Mouse (Mus musculus): ENCODE data around the gene Gm21830.
"Not testable (repeated sequence)": the region's sequence is repeated elsewhere in the genome, so short reads cannot be mapped to it uniquely, and the experiment has no call there.

Gm21830 gene

DNA sequence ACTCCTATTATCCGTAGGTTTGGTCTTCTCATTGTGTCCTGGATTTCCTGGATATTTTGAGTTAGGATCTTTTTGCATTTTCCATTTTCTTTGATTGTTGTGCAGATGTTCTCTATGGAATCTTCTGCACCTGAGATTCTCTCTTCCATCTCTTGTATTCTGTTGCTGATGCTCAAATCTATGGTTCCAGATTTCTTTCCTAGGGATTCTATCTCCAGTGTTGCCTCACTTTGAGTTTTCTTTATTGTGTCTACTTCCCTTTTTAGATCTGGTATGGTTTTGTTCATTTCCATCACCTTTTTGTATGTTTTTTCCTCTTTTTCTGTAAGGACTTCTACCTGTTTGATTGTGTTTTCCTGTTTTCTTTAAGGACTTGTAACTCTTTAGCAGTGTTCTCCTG is at the start of gene Gm21830:
Gene Gm21830 (plus strand): TSS at position 301 of the 400 bp plus-strand sequence.
- not testable (repeated sequence) for DNase-seq (ENCODE audit: low spot score in 2 of 2)

DNA sequence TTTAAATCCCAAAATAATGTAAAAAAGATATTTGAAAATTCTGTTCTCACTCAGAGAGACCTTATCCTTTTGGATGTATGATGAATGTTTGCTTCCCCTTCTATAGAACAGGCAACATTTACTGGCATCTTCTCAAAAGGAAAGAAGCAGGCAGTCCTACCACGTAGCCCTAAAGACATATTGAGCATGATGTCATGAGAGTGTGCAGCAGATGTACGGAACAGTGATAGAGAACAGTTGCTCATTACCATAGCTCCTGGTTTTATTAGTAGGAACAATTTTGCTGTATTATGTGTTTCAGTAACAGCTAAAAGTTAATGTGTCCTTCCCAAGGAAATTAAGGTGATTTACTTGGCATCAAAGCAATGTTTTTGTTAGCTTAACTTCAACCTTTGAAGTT is 49.0 kb upstream of the Gm21830 start:
- DNase-seq (ENCODE audit: low spot score in 2 of 2) = no peak

DNA sequence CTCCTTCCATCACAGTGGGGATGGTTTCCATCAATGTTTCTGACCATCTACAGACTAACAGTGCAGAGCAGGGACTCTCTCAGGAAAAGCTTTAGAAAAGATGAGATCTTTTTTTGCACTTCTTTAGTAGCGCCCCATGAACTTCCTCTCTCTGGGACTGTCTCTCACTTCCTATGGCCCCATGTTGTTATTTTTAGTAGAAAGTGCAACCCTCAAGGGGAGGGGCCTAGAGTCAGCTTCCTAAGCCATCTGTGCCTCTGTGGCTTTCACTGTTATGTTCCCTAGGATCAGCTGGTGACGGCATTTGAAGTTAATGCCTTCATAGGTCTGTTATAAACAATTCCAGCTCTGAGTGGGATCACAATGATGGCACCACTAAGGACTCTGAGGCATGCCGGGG is 35.0 kb upstream of the Gm21830 start:
- DNase-seq (ENCODE audit: low spot score in 2 of 2) = no peak

DNA sequence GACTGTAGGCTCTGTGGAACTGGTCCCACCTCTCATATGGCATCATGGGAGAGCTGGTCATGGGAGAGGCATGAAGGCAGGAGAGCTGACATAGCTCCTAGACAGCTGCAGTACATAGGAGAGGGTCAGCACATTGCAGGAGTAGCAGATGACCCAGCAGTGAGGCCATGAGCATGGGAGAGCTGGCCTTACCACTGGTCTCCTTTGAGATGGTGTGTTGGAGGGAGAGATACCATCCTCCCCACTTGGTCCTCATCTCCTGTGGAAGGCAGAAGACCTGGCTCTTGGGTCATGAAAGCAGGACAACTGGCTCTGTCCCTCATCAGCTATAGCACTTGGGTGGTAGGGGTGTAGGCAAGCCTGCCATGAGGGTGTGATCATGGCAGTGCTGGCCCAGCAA is 7.3 kb downstream of the Gm21830 start:
- no peak for DNase-seq (ENCODE audit: low spot score in 2 of 2)

DNA sequence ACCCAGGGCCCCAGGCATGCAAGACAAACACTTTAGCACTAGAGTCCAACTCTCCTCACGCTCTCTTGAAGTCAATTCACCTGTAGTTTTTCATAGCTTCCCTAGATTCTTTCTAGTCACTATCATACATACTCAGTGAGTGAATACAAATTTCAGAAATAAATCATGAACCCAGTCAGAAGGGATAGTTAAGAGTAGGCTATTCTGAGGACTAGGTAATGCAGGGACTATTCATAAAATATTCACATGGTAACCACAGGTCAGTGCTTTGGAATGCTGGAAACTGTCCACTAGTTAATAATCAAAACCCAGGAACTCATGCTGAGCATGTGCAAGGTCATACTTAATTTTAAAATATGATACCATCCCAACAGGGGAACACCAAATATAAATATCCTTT is 9.3 kb downstream of the Gm21830 start:
- no peak for DNase-seq (ENCODE audit: low spot score in 2 of 2)

DNA sequence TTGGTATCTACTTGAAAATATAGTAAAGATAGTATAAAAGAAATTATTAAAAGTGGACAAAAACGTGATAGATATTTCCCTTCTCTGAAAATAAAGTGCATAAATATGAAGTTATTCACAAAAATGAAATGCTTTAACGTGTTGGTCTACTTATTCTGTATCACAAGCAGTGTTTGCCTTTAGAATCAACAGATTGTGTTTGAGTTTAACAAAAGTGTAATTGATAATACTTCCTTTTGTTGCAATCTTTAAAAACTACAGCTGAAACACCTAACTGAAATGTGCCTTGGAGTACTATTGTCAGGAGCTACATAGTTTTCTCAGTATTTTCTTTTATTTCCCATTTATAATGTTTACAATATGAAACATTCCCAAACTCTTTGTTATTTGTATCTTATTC is 19.6 kb downstream of the Gm21830 start, which contains the start of gene Gm26727:
Gene Gm26727 (minus strand): TSS at position 101 of the 400 bp plus-strand sequence.
- DNase-seq (ENCODE audit: low spot score in 2 of 2) = no peak

DNA sequence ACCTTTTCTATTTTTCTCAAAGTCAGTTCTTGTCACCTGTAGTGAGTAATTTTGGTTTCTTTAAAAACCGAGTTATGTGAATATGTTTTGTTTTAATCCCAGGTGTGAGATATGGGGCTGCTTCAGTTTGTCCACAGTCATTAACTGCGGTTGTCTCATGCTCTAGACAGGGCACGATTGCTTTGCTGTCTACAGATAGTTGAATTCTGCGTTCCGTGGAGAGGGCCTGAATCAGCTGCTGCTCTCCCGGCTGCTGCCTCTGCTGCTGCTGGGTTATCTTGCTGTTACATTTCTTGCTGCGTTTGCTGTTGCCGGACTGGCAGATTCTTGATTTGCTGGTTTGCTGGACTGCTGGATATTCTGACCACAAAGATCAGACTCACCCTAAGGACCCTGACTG is 24.8 kb downstream of the Gm21830 start:
- DNase-seq (ENCODE audit: low spot score in 2 of 2) = no peak

DNA sequence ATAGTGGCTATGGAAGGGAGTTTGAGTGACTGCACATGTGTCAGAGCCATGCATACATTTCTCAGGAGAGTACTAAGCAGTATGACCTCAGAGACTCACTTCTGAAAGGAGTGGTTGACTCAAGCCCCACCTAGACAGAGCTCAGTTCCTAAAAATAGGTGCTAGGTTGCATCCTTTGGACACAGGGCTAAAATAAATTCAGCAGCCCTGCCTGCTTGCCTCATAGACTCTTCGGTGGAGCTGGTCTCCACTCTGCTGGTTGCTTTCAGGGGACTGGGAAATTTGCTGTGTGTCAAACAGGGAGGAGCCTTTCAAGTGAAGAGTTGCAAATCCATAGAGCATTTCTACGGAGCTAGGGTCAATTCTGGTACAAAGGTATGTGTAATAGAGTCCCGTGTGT is 32.3 kb downstream of the Gm21830 start, which contains the start of gene Xirp2:
Gene Xirp2 (plus strand): TSS at position 223 of the 400 bp plus-strand sequence.
- no peak for DNase-seq (ENCODE audit: low spot score in 2 of 2)

DNA sequence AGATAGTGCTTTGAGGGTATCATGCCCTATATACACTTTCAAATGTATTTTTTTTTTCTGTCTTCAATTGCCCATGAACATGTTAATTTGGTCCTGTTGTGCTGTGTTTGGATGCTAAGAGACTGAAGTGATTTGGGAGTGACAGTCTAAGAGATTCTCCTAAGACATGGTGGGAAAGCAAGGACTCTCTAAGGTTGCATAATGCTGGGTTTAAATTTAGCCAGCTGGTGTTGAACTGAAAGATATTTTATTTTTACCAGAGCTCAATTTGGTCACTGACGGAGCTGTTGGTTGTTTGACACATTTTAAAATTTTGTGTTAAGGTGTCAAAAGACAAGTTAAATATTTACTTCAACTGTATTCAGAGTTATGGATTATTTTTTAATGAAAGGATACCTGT is 33.2 kb downstream of the Gm21830 start:
- DNase-seq (ENCODE audit: low spot score in 2 of 2) = no peak

DNA sequence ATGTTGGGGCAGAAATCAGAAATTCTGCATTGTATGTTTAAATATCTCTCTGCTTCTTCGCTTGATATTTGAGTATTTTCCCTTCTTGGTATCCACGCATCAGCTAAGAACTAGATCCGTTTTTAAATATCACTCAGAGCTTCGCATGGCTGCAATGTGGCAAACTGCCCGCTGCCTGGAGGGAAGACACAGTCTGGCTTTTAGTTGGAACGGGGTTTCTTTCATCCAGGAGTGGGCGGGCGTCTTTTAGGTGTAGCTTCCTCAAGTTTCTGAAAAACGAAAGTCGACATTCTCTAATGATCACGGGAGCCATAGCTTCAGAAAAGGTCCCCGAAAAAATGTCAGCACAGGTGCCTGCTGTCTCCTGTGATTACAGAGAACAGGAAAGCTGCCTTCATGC is 33.7 kb downstream of the Gm21830 start:
- DNase-seq (ENCODE audit: low spot score in 2 of 2) = no peak

DNA sequence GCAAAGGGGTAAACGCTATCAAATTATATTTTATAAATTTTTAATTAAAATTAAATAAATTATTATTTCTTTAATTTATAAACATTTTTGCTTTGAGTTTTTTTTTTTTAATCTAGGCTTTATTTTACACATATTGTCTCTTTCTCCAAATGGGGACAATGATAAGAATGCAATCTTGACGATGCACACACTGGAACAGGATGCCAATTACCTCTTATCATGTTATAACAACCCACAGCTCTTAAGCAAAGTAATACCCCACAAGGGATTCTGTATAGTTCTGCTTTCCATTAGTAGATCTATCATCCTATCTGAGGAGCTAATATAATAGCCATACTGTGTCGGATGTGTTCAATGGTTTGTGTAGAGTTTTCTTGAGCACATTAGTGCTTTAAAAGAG is 47.3 kb downstream of the Gm21830 start:
- no peak for DNase-seq (ENCODE audit: low spot score in 2 of 2)

DNA sequence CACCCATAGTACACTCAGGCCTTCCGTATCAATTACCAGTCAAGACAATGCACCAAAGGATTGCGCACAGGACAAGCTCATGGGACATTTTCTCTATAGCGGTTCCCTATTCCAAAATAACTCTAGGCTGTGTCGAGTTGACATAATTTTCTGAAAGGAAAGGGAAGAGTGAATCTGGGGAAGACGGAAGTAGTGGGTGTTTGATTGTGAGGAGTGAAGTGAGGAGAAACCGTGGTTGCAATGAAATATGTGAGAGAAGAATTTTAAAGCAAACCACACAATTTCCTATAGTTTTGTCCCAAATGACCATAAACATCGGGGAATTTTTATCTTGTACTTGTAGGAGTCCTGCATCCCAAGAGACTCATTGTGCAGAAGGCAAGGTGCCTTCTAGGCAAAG is 53.5 kb downstream of the Gm21830 start:
- no peak for DNase-seq (ENCODE audit: low spot score in 2 of 2)

DNA sequence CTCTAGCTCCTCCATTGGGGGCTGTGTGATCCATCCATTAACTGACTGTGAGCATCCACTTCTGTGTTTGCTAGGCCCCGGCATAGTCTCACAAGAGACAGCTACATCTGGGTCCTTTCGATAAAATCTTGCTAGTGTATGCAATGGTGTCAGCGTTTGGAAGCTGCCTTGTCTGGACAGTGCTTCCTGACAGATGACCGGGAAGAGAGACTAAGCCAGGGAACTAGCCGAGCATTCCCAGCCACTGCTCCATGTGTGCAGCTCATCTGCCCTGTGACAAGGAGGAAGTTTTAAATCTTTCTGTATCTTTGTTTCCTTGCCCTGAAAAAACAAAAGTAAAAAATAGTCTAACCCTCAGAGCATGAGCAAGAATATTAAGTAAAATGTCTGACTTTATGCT is 56.5 kb downstream of the Gm21830 start:
- not testable (repeated sequence) for DNase-seq (ENCODE audit: low spot score in 2 of 2)

DNA sequence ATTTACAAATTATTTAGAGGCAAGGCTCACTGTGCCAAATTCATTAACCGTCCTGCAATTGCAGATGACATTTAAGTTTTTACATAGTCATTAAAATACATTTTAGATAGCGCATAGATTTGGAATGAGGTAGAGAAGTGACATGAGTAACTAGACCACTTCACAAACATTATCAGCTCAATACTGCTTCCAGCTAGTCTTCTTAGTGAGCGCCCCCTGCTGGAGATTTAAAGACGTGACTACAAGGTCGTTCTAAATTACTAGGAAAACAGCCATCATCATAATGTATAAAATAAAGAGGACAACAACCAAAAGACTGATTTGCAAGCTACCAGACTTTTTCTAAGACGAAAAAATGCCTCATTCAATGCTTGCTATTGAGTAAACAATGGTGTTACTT is 64.2 kb downstream of the Gm21830 start:
- no peak for DNase-seq (ENCODE audit: low spot score in 2 of 2)

DNA sequence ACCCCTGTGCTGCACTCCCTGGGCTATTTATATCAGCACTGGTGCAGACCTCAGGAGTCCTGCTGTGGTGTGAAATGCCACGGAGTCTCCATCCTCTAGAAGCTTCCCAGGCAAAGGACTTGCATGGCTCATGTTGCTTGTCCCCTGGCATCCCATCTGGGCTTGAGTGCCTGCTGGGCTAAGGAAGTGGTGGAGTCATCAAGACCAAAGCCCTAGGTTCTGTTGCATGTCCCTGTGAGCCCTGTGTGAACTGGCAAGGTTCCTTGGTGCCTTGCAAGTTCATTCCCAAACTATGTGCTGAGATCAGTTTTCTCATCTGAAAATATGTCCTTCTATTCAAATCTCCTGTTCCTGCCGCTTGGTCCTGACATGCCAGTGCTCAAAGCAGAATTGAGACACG is 67.5 kb downstream of the Gm21830 start:
- no peak for DNase-seq (ENCODE audit: low spot score in 2 of 2)
